Mouse (Mus musculus) MEL (cell line): Measurements from ENCODE around the gene Camta1.

Experiments used
- CTCF ChIP-seq, 3 experiments: IDR thresholded peaks in 2 of 3; conservative IDR thresholded peaks in 1 of 3; 2 replicates each; pipeline ENCODE4 v1.5.1; 2011 to 2012; ENCODE audit warnings: low read length in 3 of 3, low read depth in 2 of 3, mild to moderate bottlenecking in 2 of 3, improper control_type of control experiment in 1 of 3, inconsistent platforms in 1 of 3, mixed read lengths in 1 of 3, moderate library complexity in 1 of 3; ENCODE audit not compliant: control insufficient read depth in 1 of 3, insufficient read depth in 1 of 3, poor library complexity in 1 of 3, severe bottlenecking in 1 of 3
- ELF1 ChIP-seq: IDR thresholded peaks from 2 replicates; pipeline ENCODE4 v1.6.1; 2014; ENCODE audit warnings: low read depth, mild to moderate bottlenecking, inconsistent platforms, low read length, improper control_type of control experiment, moderate library complexity
- EP300 ChIP-seq, 2 experiments: IDR thresholded peaks; 2 replicates each; pipeline ENCODE4 v1.6.1; 2011; ENCODE audit warnings: improper control_type of control experiment in 2 of 2, low read length in 2 of 2, low read depth in 1 of 2, mild to moderate bottlenecking in 1 of 2
- HCFC1 ChIP-seq: IDR thresholded peaks from 2 replicates; pipeline ENCODE4 v1.6.1; 2012; ENCODE audit warnings: low read depth, mild to moderate bottlenecking, inconsistent platforms, low read length, improper control_type of control experiment, moderate library complexity
- MAZ ChIP-seq: IDR thresholded peaks from 2 replicates; pipeline ENCODE4 v1.6.1; 2012; ENCODE audit warnings: low read depth, mild to moderate bottlenecking, inconsistent platforms, low read length, improper control_type of control experiment
- MEF2A ChIP-seq: IDR thresholded peaks from 2 replicates; pipeline ENCODE4 v1.6.1; 2014; ENCODE audit warnings: low read depth, mild to moderate bottlenecking, inconsistent platforms, low read length, improper control_type of control experiment; ENCODE audit not compliant: poor library complexity, insufficient replicate concordance, severe bottlenecking; ENCODE audit errors: extremely low read depth
- NELFE ChIP-seq: IDR thresholded peaks from 2 replicates; pipeline ENCODE4 v1.6.1; 2011; ENCODE audit warnings: low read depth, low read length, improper control_type of control experiment
- POLR2A ChIP-seq, 2 experiments: IDR thresholded peaks; 2 replicates each; pipeline ENCODE4 v1.6.1; 2011 to 2012; ENCODE audit warnings: low read length in 2 of 2, mild to moderate bottlenecking in 2 of 2, control low read depth in 1 of 2, improper control_type of control experiment in 1 of 2, low read depth in 1 of 2, moderate library complexity in 1 of 2; ENCODE audit not compliant: control insufficient read depth in 1 of 2, insufficient read depth in 1 of 2, poor library complexity in 1 of 2
- POLR2AphosphoS2 ChIP-seq: IDR thresholded peaks from 2 replicates; pipeline ENCODE4 v1.6.1; 2011; ENCODE audit warnings: low read length, improper control_type of control experiment
- RAD21 ChIP-seq: IDR thresholded peaks from 2 replicates; pipeline ENCODE4 v1.6.1; 2011; ENCODE audit warnings: mild to moderate bottlenecking, low read depth, low read length, improper control_type of control experiment
- RCOR1 ChIP-seq: IDR thresholded peaks from 2 replicates; pipeline ENCODE4 v1.6.1; 2012; ENCODE audit warnings: low read depth, mild to moderate bottlenecking, inconsistent platforms, low read length, improper control_type of control experiment
- UBTF ChIP-seq: IDR thresholded peaks from 2 replicates; pipeline ENCODE4 v1.6.1; 2012; ENCODE audit warnings: low read depth, mild to moderate bottlenecking, inconsistent platforms, low read length, improper control_type of control experiment, moderate library complexity, borderline replicate concordance; ENCODE audit not compliant: insufficient read depth
- ZC3H11A ChIP-seq: IDR thresholded peaks from 2 replicates; pipeline ENCODE4 v1.6.1; 2012; ENCODE audit warnings: low read depth, mild to moderate bottlenecking, inconsistent platforms, low read length, improper control_type of control experiment

DNA sequence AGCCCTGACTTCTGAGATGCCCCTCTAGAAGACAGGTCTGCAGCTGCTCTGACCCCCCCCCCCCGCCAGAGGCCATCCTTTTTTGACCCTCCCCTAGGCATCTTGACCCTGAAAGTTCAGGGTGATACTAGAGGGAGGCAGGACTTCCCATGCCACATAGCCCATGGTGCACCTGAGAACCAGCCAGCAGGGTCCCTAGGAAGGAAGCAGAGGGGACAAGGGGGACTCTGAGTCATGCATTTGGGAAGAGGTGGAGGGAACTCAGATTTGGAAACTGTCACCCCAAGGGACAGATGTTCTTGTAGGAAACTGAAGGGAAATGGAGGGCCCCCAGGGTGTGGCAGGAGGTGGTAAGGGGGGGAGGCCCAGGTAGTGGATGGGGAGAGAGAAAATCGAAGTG is 723.1 kb downstream of the Camta1 start:
- no peak for TF ChIP-seq RAD21
- TF ChIP-seq ZC3H11A, result no peak
- no peak for TF ChIP-seq POLR2A (IDR thresholded peaks at IDR 0.05; ENCODE audit: control insufficient read depth in 1 of 2, insufficient read depth in 1 of 2, low read depth in 1 of 2, low read length in 2 of 2, poor library complexity in 1 of 2)
- TF ChIP-seq CTCF (IDR thresholded peaks at IDR 0.05 in 2 of 3, conservative IDR thresholded peaks at IDR 0.05 in 1 of 3; ENCODE audit: control insufficient read depth in 1 of 3, insufficient read depth in 1 of 3, low read depth in 2 of 3, low read length in 3 of 3, poor library complexity in 1 of 3, severe bottlenecking in 1 of 3), result no peak
- no peak for TF ChIP-seq MAZ
- no peak for TF ChIP-seq RCOR1
- TF ChIP-seq UBTF, result no peak
- no peak for TF ChIP-seq NELFE
- TF ChIP-seq POLR2AphosphoS2, result no peak
- TF ChIP-seq EP300 (IDR thresholded peaks at IDR 0.05; ENCODE audit: low read depth in 1 of 2, low read length in 2 of 2), result no peak
- no peak for TF ChIP-seq MEF2A
- TF ChIP-seq ELF1, result no peak
- TF ChIP-seq HCFC1, result no peak
